Mouse (Mus musculus): Measurements from ENCODE around the gene Cdkn2d. TPM values are rescaled to one million over a fixed set of nuclear protein-coding genes. Genes with fewer than 3 reads are reported as not detected.
"Not testable (repeated sequence)": the region's sequence is repeated elsewhere in the genome, so short reads cannot be mapped to it uniquely, and the experiment has no call there.

The Cdkn2d gene
- polyA plus RNA-seq, 1 experiment from 2014 or later = 51.5 TPM

DNA sequence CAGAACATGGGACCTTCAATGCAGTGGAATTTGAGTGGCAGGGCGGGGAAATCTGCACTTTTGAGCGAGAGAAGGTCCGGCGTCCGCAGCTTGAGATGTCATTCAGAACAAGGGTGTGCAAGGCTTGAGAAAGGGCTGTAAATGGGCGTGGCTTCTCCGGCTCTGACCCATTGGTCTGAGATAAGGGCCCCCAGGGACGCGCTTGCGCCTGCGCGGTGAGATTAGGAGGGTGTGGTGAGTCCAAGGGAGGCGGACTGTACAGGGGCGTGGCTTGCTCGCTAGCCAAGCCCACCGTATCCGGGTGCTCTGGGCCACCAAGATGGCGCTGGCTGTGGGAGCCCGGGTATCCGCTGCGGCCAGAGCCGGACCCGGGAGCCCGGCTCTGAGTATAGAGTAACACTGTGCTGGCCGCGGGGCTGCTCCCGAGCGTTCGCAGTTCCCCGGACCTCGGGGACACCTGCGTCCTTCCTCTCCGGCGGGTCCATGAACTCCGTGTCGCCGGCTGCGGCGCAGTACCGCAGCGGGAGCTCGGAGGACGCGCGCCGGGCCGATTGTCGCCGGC lies 26.1 kb downstream of the Cdkn2d start, which contains the start of gene Atg4d:
Gene Atg4d, plus strand, starts transcription at position 294 of the 562 bp plus-strand sequence.
- peak within 1 kb of the TSS; percentile 79 for H3K27ac ChIP-seq (ENCODE audit: low read length)
- peak; percentile 99 for ATAC-seq (ENCODE audit: insufficient read depth, low FRiP score)
- peak within 1 kb of the TSS; percentile 57 for H3K4me2 ChIP-seq (ENCODE audit: low read depth, low read length)
- H3K9me3 ChIP-seq (replicated peaks; ENCODE audit: control insufficient read depth, low read length) = no peaks in the 10 kb centered on the region
- H3K36me3 ChIP-seq (ENCODE audit: control insufficient read depth, insufficient read depth, low read length) = peaks cover 7% of the 10 kb centered on the region; the same call in 1 of the 2 replicates
- H3K27me3 ChIP-seq (ENCODE audit: control insufficient read depth, insufficient read depth, low read length) = no peaks in the 10 kb centered on the region
- under 1% methylated on average over 49 of the region's 49 CpGs for WGBS
- H3K4me1 ChIP-seq (ENCODE audit: control insufficient read depth, insufficient read depth, low read length) = peaks cover 19% of the 10 kb centered on the region
- H3K4me3 ChIP-seq (replicated peaks; ENCODE audit: low read length) = peak within 1 kb of the TSS; percentile 77
- H3K9ac ChIP-seq (ENCODE audit: low read length) = peak within 1 kb of the TSS; percentile 89

DNA sequence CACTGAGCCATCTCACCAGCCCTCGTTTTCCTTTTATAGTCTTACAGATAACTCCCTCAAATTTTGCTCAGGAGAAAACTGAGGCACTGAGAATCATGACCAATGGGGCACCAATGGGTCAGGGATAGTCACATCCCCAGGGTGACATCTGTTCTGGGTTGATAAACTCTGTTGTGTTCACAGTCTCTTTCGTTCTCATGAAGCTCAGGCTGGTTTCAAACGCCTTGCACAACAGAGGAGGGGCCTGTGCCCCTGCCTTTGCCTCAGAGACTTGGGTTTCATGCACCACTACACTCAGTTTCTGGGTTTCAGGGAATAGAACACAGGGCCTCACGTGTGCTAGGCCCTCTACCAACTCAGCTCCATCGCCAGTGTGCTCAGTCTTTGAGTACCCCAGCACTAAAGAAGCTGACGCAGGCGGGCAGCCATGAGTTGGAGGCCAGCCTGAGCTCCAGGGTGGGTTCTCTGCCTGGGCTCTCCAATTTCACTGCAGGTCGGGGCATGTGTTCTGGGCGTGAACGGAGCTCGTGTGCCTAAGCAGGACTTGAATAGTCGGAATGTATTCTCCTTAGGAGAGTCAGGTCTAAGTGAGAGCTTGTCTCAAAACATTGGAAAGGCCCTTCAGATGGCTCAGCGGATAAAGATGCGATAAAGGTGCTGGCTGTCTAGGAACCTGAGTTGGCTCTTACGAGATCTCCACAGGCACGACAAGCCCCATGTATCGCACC lies 26.8 kb downstream of the Cdkn2d start:
- peak overlapping the region; percentile 79 for H3K27ac ChIP-seq (ENCODE audit: low read length)
- peak overlapping the region; percentile 77 for H3K4me3 ChIP-seq (replicated peaks; ENCODE audit: low read length)
- peaks cover 19% of the 10 kb centered on the region for H3K4me1 ChIP-seq (ENCODE audit: control insufficient read depth, insufficient read depth, low read length)
- no peaks in the 10 kb centered on the region for H3K27me3 ChIP-seq (ENCODE audit: control insufficient read depth, insufficient read depth, low read length)
- WGBS = 17% methylated on average over 17 of the region's 17 CpGs
- H3K9me3 ChIP-seq (replicated peaks; ENCODE audit: control insufficient read depth, low read length) = no peaks in the 10 kb centered on the region
- peaks cover 6% of the 10 kb centered on the region; the same call in 1 of the 2 replicates for H3K36me3 ChIP-seq (ENCODE audit: control insufficient read depth, insufficient read depth, low read length)
- peak overlapping the region; percentile 57 for H3K4me2 ChIP-seq (ENCODE audit: low read depth, low read length)
- peak; percentile 27 for ATAC-seq (ENCODE audit: insufficient read depth, low FRiP score)
- H3K9ac ChIP-seq (ENCODE audit: low read length) = peak overlapping the region; percentile 89

DNA sequence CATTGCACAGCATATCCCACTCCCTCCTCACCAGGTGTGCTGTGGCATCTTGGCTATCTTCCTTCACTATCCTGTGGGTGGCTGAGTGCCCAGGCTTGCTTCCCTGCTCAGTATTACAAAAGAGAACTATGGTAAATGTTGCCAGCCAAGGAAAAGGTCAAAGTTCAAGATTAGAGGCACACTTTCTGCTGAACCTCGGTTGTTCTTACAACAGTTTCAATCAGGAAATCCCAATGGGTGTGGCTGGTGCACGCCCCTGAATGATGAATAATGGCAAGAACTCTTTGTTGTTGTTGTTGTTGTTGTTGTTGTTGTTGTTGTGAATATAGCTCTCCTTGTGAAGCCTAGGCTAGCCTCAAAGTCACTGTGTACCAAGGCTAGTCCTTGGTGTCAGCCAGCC lies 29.4 kb downstream of the Cdkn2d start:
- no peak for ATAC-seq (ENCODE audit: insufficient read depth, low FRiP score)
- Histone ChIP-seq H3K4me2 (ENCODE audit: low read depth, low read length) (no peak overlapping the region), H3K4me3 (replicated peaks; ENCODE audit: low read length) (no peak overlapping the region), H3K9ac (ENCODE audit: low read length) (no peak overlapping the region), H3K27me3 (ENCODE audit: control insufficient read depth, insufficient read depth, low read length) (no peaks in the 10 kb centered on the region), H3K4me1 (ENCODE audit: control insufficient read depth, insufficient read depth, low read length) (peaks cover 16% of the 10 kb centered on the region), H3K27ac (ENCODE audit: low read length) (no peak overlapping the region), H3K36me3 (ENCODE audit: control insufficient read depth, insufficient read depth, low read length) (no peaks in the 10 kb centered on the region), H3K9me3 (replicated peaks; ENCODE audit: control insufficient read depth, low read length) (no peaks in the 10 kb centered on the region)
- WGBS = 39% methylated on average over 2 of the region's 2 CpGs

DNA sequence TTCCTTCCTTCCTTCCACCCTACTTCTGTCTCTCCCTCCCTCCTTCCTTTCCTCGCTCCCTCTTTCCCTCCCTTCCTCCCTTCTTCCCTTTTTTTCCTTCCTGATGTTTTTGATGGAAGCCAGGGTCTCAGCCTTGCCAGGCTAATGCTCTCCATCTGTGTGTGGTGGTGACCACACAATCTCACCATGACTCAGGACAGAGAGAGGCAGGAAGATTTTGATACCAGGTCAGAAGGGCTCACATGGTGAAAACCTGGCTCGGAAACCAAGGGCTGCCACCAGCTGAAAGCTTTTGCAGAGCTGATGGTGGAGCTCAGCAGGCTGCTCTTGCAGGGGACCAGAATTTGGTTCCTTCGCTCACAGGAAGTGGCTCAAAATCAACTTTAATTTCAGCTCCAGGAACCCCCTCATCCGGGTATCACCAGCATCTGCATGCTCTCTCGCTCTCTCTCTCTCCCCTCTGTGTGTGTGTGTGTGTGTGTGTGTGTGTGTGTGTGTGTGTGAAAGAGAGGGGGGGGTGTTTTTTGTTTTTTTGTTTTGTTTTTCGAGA lies 30.6 kb downstream of the Cdkn2d start:
- WGBS = 66% methylated on average over 6 of the region's 6 CpGs
- no peak for ATAC-seq (ENCODE audit: insufficient read depth, low FRiP score)
- Histone ChIP-seq H3K9me3 (replicated peaks; ENCODE audit: control insufficient read depth, low read length) (no peaks in the 10 kb centered on the region), H3K27me3 (ENCODE audit: control insufficient read depth, insufficient read depth, low read length) (no peaks in the 10 kb centered on the region), H3K4me2 (ENCODE audit: low read depth, low read length) (no peak overlapping the region), H3K36me3 (ENCODE audit: control insufficient read depth, insufficient read depth, low read length) (no peaks in the 10 kb centered on the region), H3K4me3 (replicated peaks; ENCODE audit: low read length) (no peak overlapping the region), H3K4me1 (ENCODE audit: control insufficient read depth, insufficient read depth, low read length) (peaks cover 5% of the 10 kb centered on the region; the same call in 1 of the 2 replicates), H3K9ac (ENCODE audit: low read length) (no peak overlapping the region), H3K27ac (ENCODE audit: low read length) (no peak overlapping the region)

DNA sequence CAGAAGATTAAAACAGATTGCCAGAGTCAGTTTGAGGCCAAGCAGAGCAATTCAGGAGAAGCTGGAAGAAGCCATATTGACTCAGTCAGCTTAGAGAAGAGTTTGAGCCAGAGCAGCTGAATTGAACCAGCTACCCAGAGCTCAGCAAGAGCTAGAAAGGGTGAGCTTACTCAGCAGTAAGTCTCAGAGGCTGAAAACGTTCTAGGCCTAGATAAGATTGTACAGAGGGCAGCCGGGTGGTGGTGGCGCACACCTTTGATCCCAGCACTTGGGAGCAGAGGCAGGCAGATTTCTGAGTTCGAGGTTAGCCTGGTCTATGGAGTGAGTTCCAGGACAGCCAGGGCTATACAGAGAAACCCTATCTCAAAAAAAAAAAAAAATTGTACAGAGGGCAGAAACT lies 34.9 kb downstream of the Cdkn2d start:
- H3K4me2 ChIP-seq (ENCODE audit: low read depth, low read length); H3K4me3 ChIP-seq (replicated peaks; ENCODE audit: low read length); H3K36me3 ChIP-seq (ENCODE audit: control insufficient read depth, insufficient read depth, low read length); H3K9ac ChIP-seq (ENCODE audit: low read length); H3K27ac ChIP-seq (ENCODE audit: low read length); H3K4me1 ChIP-seq (ENCODE audit: control insufficient read depth, insufficient read depth, low read length); H3K9me3 ChIP-seq (replicated peaks; ENCODE audit: control insufficient read depth, low read length); H3K27me3 ChIP-seq (ENCODE audit: control insufficient read depth, insufficient read depth, low read length); ATAC-seq (ENCODE audit: insufficient read depth, low FRiP score): not testable (repeated sequence)
- 84% methylated on average over 4 of the region's 4 CpGs for WGBS

DNA sequence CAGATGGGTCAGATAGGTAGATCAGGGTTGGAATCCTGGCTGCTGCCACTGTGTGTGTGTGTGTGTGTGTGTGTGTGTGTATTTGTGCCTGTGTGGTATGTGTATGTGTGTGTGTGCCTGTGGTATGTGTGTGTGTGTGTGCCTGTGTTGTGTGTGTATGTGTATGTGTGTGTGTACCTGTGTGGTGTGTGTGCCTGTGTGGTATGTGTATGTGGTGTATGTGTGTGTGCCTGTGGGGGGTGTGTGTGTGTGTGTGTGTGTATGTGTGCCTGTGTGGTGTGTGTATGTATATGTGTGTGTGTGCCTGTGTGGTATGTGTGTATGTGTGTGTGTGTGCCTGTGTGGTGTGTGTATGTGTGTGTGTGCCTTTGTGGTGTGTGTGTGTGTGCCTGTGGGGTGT lies 36.5 kb downstream of the Cdkn2d start:
- no peak overlapping the region for H3K4me2 ChIP-seq (ENCODE audit: low read depth, low read length)
- H3K36me3 ChIP-seq (ENCODE audit: control insufficient read depth, insufficient read depth, low read length) = no peaks in the 10 kb centered on the region
- no peak overlapping the region for H3K9ac ChIP-seq (ENCODE audit: low read length)
- no peak overlapping the region for H3K4me3 ChIP-seq (replicated peaks; ENCODE audit: low read length)
- H3K27ac ChIP-seq (ENCODE audit: low read length) = no peak overlapping the region
- no peaks in the 10 kb centered on the region for H3K9me3 ChIP-seq (replicated peaks; ENCODE audit: control insufficient read depth, low read length)
- peaks cover 5% of the 10 kb centered on the region for H3K27me3 ChIP-seq (ENCODE audit: control insufficient read depth, insufficient read depth, low read length)
- no peaks in the 10 kb centered on the region for H3K4me1 ChIP-seq (ENCODE audit: control insufficient read depth, insufficient read depth, low read length)
- ATAC-seq (ENCODE audit: insufficient read depth, low FRiP score) = no peak

DNA sequence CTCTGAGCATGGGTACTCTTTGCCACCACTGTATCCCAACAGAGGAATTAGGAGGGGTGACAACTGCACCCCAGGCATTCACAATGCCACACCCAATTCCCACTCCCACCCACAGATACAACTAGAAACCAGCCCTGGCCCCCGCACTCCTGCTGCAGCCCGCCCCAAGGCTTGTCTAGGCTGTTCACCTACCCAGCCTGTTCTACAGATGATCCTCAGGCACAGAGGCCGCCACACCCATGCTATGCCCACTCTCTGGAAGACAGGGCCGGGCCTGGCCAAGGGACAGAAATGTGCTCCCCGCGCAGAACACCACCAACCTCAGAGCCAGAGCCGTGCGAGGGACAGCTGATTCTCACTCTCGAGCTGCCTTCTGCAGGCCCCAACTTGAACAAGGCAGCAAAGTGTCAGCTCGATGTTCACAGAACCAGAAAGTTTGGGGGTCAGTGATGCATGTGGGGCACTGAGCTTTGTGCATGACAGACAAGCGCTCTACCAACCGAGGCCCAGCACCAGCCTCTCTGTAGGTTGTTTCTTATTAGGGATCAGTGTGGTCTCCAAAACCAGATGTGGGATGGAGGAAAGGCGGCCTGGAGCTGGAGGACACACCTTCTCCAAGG lies 40.0 kb downstream of the Cdkn2d start:
- no peaks in the 10 kb centered on the region for H3K9me3 ChIP-seq (replicated peaks; ENCODE audit: control insufficient read depth, low read length)
- H3K27me3 ChIP-seq (ENCODE audit: control insufficient read depth, insufficient read depth, low read length) = peaks cover 31% of the 10 kb centered on the region
- H3K9ac ChIP-seq (ENCODE audit: low read length) = no peak overlapping the region; the same call in 1 of the 2 replicates
- WGBS = 40% methylated on average over 13 of the region's 13 CpGs
- peak; percentile 63; the same call in 1 of the 2 replicates for ATAC-seq (ENCODE audit: insufficient read depth, low FRiP score)
- H3K4me3 ChIP-seq (replicated peaks; ENCODE audit: low read length) = no peak overlapping the region
- no peaks in the 10 kb centered on the region for H3K4me1 ChIP-seq (ENCODE audit: control insufficient read depth, insufficient read depth, low read length)
- peak overlapping the region; percentile 16; the same call in 1 of the 2 replicates for H3K4me2 ChIP-seq (ENCODE audit: low read depth, low read length)
- peak overlapping the region; percentile 82 for H3K27ac ChIP-seq (ENCODE audit: low read length)
- no peaks in the 10 kb centered on the region for H3K36me3 ChIP-seq (ENCODE audit: control insufficient read depth, insufficient read depth, low read length)

DNA sequence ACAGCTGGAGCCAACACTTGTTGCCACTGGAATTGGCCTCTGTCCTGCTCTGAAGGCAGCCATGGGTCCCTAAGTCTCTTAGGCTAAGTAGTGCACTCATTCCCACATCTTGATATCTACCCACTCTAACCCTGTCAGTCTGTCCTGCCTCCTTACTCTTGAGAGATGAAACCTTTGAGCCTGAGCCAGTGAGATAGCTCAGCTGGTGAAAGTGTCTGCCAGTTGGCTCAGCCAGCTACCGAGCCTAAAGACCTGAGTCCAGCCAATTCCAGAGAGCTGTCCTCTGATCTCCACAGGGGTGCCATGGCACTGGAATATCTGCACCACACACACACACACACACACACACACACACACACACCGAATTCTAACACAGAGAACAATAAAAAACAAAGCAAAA lies 40.7 kb downstream of the Cdkn2d start:
- ATAC-seq (ENCODE audit: insufficient read depth, low FRiP score) = no peak
- peak overlapping the region; percentile 82 for H3K27ac ChIP-seq (ENCODE audit: low read length)
- 40% methylated on average over 2 of the region's 2 CpGs for WGBS

More for the DNA sequence above, 40.7 kb downstream of the Cdkn2d start:
- H3K36me3 ChIP-seq (ENCODE audit: control insufficient read depth, insufficient read depth, low read length) = no peaks in the 10 kb centered on the region
- H3K4me2 ChIP-seq (ENCODE audit: low read depth, low read length) = no peak overlapping the region
- H3K4me3 ChIP-seq (replicated peaks; ENCODE audit: low read length) = no peak overlapping the region
- H3K9me3 ChIP-seq (replicated peaks; ENCODE audit: control insufficient read depth, low read length) = no peaks in the 10 kb centered on the region
- H3K9ac ChIP-seq (ENCODE audit: low read length) = no peak overlapping the region
- peaks cover 38% of the 10 kb centered on the region for H3K27me3 ChIP-seq (ENCODE audit: control insufficient read depth, insufficient read depth, low read length)
- H3K4me1 ChIP-seq (ENCODE audit: control insufficient read depth, insufficient read depth, low read length) = no peaks in the 10 kb centered on the region
